In genomic region chr6:51656883-51657640, GRCm38 (mm10) we compare ENCODE assay signal across 14 mouse cellular contexts.
DNase-seq lines count a peak whose midpoint lies in the region; ATAC-seq lines count a peak whose summit lies in the region.
"Had no signal": no experiment of that assay in that cellular context is flagged by ENCODE, and none has a peak within 500 bp of the region (broad histone marks: within the 10 kb centered on the region; RNA-seq: fewer than 3 reads in every experiment).

No protein-coding gene starts in this region.

- H3K9me3 ChIP-seq in hindbrain, embryonic 13.5 days: no peaks in the 10 kb centered on the region
- H3K9me3 ChIP-seq: limb, embryonic 15.5 days had no signal

- H3K27me3 ChIP-seq in hindbrain, embryonic 13.5 days: no peaks in the 10 kb centered on the region
- H3K27me3 ChIP-seq: limb, embryonic 15.5 days had no signal

- H3K4me1 ChIP-seq in hindbrain, embryonic 13.5 days (replicated peaks): peaks cover 33% of the 10 kb centered on the region

- DNase-seq in cerebellum, postnatal 10 days: peak; percentile 55 to 79
- no peak for DNase-seq in cerebellum, postnatal 25 days
- DNase-seq in embryo, embryonic 9.5 days (ENCODE audit: extremely low spot score): peak; percentile 43
- peak; percentile 58 for DNase-seq in neural tube, embryonic 10.5 days (ENCODE audit: extremely low spot score, low spot score)
- no peak for DNase-seq in thymus, postnatal 36 days
- no peak for DNase-seq in right cerebral cortex, adult 18-20 months
- DNase-seq: cerebellum, adult 9-10 months; heart, adult 18-20 months; kidney, postnatal 4 days; lung, postnatal 36 days; thymus, adult 2 months had no signal

- WGBS in hindbrain, embryonic 13.5 days: 18% methylated on average over 12 of the region's 12 CpGs

- H3K4me2 ChIP-seq in hindbrain, embryonic 13.5 days: no peak overlapping the region
- H3K4me2 ChIP-seq: limb, embryonic 15.5 days had no signal

- ATAC-seq in hindbrain, embryonic 13.5 days (ENCODE audit: low FRiP score): peak; percentile 82
- ATAC-seq in frontal cortex, adult (ENCODE audit: low TSS enrichment): no peak

- peak overlapping the region; percentile 89 for H3K27ac ChIP-seq in hindbrain, embryonic 13.5 days
- H3K27ac ChIP-seq: limb, embryonic 15.5 days had no signal

- no peak overlapping the region for H3K9ac ChIP-seq in hindbrain, embryonic 13.5 days
- H3K9ac ChIP-seq: limb, embryonic 15.5 days had no signal

- no peak overlapping the region for H3K4me3 ChIP-seq in hindbrain, embryonic 13.5 days
- H3K4me3 ChIP-seq: limb, embryonic 15.5 days had no signal

- no peaks in the 10 kb centered on the region for H3K36me3 ChIP-seq in hindbrain, embryonic 13.5 days
- H3K36me3 ChIP-seq: limb, embryonic 15.5 days had no signal

Comparison
In these comparisons a context has a peak if more than half of its experiments do, and no peak if none do; other contexts are left out.
1. DNase-seq: peak in cerebellum, postnatal 10 days (2 of 2), embryo, embryonic 9.5 days (single experiment) and neural tube, embryonic 10.5 days (single experiment); none in cerebellum, postnatal 25 days (0 of 2), thymus, postnatal 36 days (0 of 2) and right cerebral cortex, adult 18-20 months (single experiment).